Mouse (Mus musculus) heart, embryonic 11.5 days (tissue): Measurements from ENCODE around the gene Zfp784. TPM values are rescaled to one million over a fixed set of nuclear protein-coding genes. Genes with fewer than 3 reads are reported as not detected.
"Not testable (repeated sequence)": the region's sequence is repeated elsewhere in the genome, so short reads cannot be mapped to it uniquely, and the experiment has no call there.

Source experiments
- ATAC-seq: fragments of 200-750 bp; cut with Nextera tagmentation; replicated peaks from 2 replicates; pipeline ENCODE4 v1.8.0; 2017; ENCODE audit warnings: moderate library complexity; ENCODE audit not compliant: insufficient number of reproducible peaks, low FRiP score, low TSS enrichment
- H3K27ac ChIP-seq: fragments of 300-500 bp; sonication (generic); 2 replicates; pipeline ENCODE4 v1.5.1; 2014; ENCODE audit warnings: mild to moderate bottlenecking, low read depth, low read length
- H3K27me3 ChIP-seq: fragments of 300-500 bp; sonication (generic); 2 replicates; pipeline ENCODE4 v1.6.1; 2014; ENCODE audit warnings: mild to moderate bottlenecking, low read length, mixed read lengths; ENCODE audit not compliant: control insufficient read depth, insufficient read depth
- H3K36me3 ChIP-seq: fragments of 300-500 bp; sonication (generic); 2 replicates; pipeline ENCODE4 v1.6.1; 2014; ENCODE audit warnings: mild to moderate bottlenecking, low read length, moderate library complexity, mixed read lengths; ENCODE audit not compliant: control insufficient read depth, insufficient read depth
- H3K4me1 ChIP-seq: fragments of 300-500 bp; sonication (generic); 2 replicates; pipeline ENCODE4 v1.6.1; 2014; ENCODE audit warnings: low read length; ENCODE audit not compliant: control insufficient read depth, insufficient read depth
- H3K4me2 ChIP-seq: fragments of 300-500 bp; sonication (generic); 2 replicates; pipeline ENCODE4 v1.6.1; 2014; ENCODE audit warnings: mild to moderate bottlenecking, moderate library complexity
- H3K4me3 ChIP-seq: fragments of 300-500 bp; sonication (generic); 2 replicates; pipeline ENCODE4 v1.5.1; 2014; ENCODE audit warnings: low read depth, low read length
- H3K9ac ChIP-seq: fragments of 300-500 bp; sonication (generic); 2 replicates; pipeline ENCODE4 v1.6.1; 2014; ENCODE audit warnings: mild to moderate bottlenecking, low read depth, low read length, moderate library complexity
- H3K9me3 ChIP-seq: fragments of 300-500 bp; sonication (generic); replicated peaks from 2 replicates; pipeline ENCODE4 v1.6.1; 2016; ENCODE audit warnings: low read length; ENCODE audit not compliant: control insufficient read depth
- WGBS: fragments of 180-500 bp; shearing (Covaris S2); extraction: QIAGEN DNeasy Blood & Tissue Kit; methylation state at CpG from one replicate; pipeline ENCODE4 v1.1.7; 2014; ENCODE audit not compliant: insufficient replicate concordance; 5-methylcytosine and 5-hydroxymethylcytosine counted together
- polyA plus RNA-seq: library from polyadenylated mRNA; unstranded; fragments of >200 nt; fragmentation: Nextera tagmentation; extraction: Ambion mirVana; gene quantifications from 2 replicates; pipeline ENCODE4 v1.2.1, GENCODE M21; 2014

Gene Zfp784
- polyA plus RNA-seq, 1 experiment from 2014 or later = 3.4 TPM

DNA sequence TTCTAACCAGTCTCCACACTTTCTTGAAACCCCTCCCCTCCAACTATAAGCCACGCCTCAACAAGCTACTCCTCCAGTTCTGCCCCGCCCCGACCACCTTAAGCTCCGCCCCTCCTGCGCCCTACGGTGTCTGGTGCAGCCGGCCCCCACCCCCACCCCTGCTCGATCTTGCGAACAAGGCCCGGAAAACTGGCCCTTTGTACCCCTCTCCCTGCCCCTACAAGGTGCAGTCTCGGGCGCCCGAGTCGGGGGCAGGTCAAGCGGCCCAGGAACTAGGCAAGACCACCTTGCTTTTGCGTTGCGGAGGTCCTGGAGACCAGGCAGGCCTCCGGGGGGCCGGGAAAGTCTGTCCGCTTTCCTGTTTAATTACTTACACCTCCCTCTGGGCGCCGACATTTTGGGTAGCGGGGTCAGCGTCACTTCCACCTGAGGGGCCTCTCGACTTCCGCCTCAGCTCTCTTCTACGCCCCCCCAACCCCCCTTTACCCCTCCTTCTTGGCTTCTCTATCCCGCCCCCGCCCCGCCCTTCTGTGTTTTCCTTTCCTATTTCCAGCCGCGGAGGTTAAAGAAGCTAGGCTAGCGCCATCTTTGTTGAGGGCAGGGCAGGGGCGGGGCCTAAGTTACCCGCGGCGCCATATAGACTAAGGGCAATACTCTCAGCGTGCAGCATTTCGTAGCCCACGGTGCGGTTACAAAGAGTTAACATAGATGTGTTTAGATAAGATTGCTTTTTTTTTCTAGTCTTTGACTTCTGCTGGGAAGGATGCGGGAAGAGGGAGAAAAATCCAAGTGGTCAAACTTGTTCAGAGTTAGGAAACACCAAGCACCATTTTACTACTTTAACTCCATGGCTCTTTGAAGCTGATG, 23.8 kb downstream of the Zfp784 start, which contains the start of the genes Zfp524 and Fiz1:
TSS of gene Zfp524 (plus strand) at position 165 of the 867 bp plus-strand sequence.
TSS of gene Fiz1 (minus strand) at position 447 of the 867 bp plus-strand sequence.
- peak; percentile 81 for ATAC-seq
- Histone ChIP-seq H3K9me3 (no peaks in the 10 kb centered on the region), H3K27ac (peak within 1 kb of the TSS; percentile 99), H3K36me3 (peaks cover 26% of the 10 kb centered on the region), H3K27me3 (no peaks in the 10 kb centered on the region), H3K4me1 (0 out of 2 replicates have a peak, but pooled peaks cover 2% of the 10 kb centered on the region), H3K4me2 (peak within 1 kb of the TSS; percentile 78), H3K9ac (peak within 1 kb of the TSS; percentile 96), H3K4me3 (peak within 1 kb of the TSS; percentile 83)
- WGBS = 0% methylated on average over 42 of the region's 42 CpGs

DNA sequence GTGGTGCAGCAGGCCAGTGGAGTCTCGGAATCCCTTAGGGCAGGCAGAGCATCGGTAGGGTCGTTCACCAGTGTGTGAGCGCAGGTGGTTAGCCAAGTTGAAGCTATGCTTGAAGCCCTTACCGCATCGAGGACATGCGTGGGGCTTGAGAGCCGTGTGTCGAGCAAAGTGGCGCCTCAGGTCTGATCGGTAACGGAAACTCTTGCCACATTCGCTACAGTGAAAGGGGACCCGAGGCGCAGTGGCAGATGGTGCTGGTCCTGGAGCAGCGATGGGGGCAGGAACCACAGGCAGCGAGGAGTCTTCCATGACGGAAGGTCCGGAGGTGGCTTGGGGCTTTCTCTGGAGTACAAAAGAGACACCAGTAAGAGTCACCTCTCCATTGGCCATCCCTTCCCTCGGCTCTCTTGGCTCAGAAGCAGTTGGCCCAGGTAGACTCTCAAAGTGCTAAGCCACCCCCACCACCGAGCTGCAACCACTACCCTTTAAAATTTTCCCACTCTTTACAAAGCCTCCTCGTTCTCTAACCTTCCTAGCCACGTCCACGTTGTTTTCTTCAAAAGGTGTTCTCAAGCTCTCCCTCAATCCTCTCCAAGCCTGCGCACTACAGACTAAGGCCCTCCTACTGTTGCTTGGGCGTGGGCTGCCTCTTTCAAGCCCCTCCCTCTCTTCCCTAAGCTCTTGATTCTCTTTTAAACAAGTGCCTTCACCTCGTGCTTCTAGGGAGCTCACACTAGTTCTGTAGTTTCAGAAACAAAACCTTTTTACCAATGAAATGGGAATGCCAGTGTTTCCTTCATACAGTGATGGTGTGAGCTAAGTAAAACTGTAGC, 25.3 kb downstream of the Zfp784 start:
- ATAC-seq = no peak
- Histone ChIP-seq H3K9me3 (no peaks in the 10 kb centered on the region), H3K4me3 (no peak overlapping the region), H3K27me3 (no peaks in the 10 kb centered on the region), H3K36me3 (peaks cover 42% of the 10 kb centered on the region), H3K9ac (no peak overlapping the region), H3K4me1 (0 out of 2 replicates have a peak, but pooled peaks cover 2% of the 10 kb centered on the region), H3K27ac (no peak overlapping the region), H3K4me2 (no peak overlapping the region)
- 90% methylated on average over 27 of the region's 27 CpGs for WGBS

DNA sequence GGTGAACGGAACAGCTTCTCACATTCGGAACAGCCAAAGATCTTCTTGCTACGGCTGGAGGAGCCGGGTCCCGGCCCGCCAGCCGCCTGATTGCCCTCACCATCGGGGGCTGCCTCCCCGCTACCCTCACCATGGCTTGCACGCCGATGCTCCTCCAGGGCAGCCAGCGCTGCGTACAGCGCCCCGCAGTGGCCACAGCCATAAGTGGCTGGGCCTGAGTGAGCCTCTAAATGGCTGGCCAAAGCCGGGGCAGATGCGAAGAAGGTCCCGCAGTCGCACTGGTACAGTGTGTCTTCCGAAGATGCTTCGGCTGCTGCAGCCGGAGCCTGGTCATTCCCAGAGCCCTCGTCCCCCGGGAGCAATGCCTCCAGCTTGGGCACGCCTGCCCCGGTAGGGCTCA, 30.0 kb downstream of the Zfp784 start:
- no peak overlapping the region for H3K4me2 ChIP-seq
- 94% methylated on average over 26 of the region's 26 CpGs for WGBS
- no peaks in the 10 kb centered on the region for H3K27me3 ChIP-seq
- no peaks in the 10 kb centered on the region for H3K4me1 ChIP-seq
- no peak overlapping the region for H3K9ac ChIP-seq
- no peaks in the 10 kb centered on the region for H3K9me3 ChIP-seq
- peaks cover 57% of the 10 kb centered on the region for H3K36me3 ChIP-seq
- H3K27ac ChIP-seq = no peak overlapping the region
- no peak for ATAC-seq
- no peak overlapping the region for H3K4me3 ChIP-seq

DNA sequence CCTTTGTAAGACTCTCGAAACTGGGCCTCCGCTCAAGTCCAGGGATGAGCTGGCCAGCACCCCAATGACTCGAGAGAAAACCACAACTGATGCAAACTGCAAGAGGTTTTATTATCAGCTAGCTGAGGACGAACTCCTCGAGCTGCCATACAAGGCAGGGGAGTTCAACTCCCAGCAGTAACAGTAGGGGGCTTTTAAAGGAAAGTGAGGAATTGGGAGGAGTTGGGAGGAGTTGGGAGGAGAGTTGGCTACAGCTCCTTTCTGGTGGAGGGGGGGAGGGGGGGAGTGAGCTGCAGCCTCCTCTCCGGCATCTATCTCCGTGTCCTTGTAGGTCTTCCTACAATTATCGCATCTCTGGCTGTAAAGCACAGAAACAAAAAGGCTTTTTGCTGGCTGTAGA, 35.4 kb downstream of the Zfp784 start:
- peaks cover 15% of the 10 kb centered on the region for H3K36me3 ChIP-seq
- H3K4me2 ChIP-seq, H3K4me3 ChIP-seq, H3K27me3 ChIP-seq, H3K27ac ChIP-seq, H3K9ac ChIP-seq, H3K9me3 ChIP-seq, H3K4me1 ChIP-seq, ATAC-seq: not testable (repeated sequence)
- 69% methylated on average over 8 of the region's 8 CpGs for WGBS

DNA sequence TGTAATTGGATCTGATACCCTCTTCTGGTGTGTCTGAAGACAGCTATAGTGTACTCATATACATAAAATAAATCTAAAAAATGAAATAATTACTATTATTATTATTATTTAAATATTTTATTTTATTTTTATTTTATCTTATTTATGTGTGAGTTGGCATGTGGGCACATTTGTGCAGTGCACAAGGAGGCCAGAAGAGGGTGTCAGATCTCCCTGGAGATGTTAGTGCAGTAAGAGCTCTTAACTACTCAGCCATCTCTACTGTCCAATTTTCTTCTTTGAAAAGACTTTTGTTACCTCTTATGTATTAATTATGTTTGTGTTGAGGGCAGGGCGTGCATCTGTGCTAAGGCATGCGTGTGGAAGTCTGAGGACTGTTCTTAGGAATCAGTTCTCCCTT, 38.4 kb downstream of the Zfp784 start:
- WGBS = 73% methylated on average over 2 of the region's 2 CpGs
- ATAC-seq = no peak

DNA sequence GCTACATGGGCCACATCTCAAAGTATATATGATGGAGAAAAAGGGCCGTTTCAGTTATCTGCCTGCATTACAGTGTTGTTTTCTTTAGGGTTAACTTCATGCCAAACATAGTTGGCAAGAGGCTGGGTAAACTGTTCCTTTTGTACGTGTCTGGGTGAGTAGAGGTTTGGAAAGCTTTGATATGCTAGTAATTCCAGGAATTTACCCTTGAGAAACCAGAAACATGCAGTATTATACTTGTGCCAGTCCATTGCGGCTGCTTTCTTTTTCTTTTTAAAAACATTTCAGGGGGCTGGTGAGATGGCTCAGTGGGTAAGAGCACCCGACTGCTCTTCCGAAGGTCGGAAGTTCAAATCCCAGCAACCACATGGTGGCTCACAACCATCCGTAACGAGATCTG, 41.3 kb downstream of the Zfp784 start:
- 0 out of 2 replicates have a peak, but pooled peaks cover 3% of the 10 kb centered on the region for H3K9me3 ChIP-seq
- whole genome bisulfite sequencing = 56% methylated on average over 7 of the region's 8 CpGs
- peak overlapping the region; percentile 62 for H3K27ac ChIP-seq
- H3K4me1 ChIP-seq = peaks cover 16% of the 10 kb centered on the region
- no peak for ATAC-seq
- peak overlapping the region; percentile 67 for H3K4me2 ChIP-seq
- H3K4me3 ChIP-seq = peak overlapping the region; percentile 62; the same call in 1 of the 2 replicates
- H3K9ac ChIP-seq = no peak overlapping the region
- H3K27me3 ChIP-seq = peaks cover 29% of the 10 kb centered on the region
- H3K36me3 ChIP-seq = peaks cover 7% of the 10 kb centered on the region

More for the DNA sequence above, 38.4 kb downstream of the Zfp784 start:
- Histone ChIP-seq H3K4me2 (no peak overlapping the region), H3K4me1 (peaks cover 9% of the 10 kb centered on the region; the same call in 1 of the 2 replicates), H3K36me3 (no peaks in the 10 kb centered on the region), H3K4me3 (no peak overlapping the region), H3K27me3 (peaks cover 3% of the 10 kb centered on the region; the same call in 1 of the 2 replicates), H3K9me3 (no peaks in the 10 kb centered on the region), H3K27ac (no peak overlapping the region), H3K9ac (no peak overlapping the region)

DNA sequence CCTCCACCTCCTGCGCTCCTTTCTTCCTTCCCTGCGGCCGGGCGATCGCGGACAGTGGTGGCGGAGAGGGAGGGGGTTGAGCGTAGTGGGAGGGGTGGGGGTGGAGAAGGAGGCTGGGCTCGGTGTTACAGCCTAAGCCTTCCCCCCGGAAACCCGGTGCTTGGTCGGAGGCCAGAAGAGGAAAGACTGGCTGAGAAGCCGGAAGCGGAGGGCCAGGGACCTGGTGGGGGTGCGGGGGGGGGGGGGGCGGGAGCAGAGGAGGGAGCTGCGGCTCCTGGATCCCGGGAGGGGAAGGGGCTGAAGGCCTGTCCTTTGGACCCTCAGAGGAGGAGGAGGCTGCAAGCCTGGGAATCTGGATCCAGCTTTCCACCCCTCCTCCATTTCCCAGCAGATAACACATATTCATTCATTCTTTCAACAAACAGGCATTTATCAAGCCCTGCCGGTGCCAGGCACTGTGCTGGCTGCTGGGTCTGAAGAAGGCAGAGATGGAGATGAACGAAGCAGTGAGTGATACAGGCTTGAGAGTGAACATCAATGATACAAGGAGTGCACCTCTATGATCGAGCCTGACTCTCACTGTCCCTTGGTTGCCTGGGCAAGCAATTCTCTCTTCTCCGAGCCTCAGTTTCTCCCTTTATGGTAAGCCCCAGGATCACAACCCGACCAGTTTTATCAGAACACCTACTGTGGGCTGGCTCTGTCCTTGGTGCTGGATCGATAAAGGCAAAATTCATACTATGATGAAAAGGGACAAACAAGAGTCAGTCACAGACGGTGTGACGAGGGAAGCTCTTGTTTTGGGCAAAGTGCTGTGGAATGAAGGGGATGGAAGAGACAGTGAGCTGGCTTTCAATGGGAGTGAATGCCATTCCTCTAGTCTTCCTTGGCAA, 42.0 kb downstream of the Zfp784 start, which contains the start of gene Zfp579:
TSS of gene Zfp579 (minus strand) at position 156 of the 893 bp plus-strand sequence.
- H3K4me1 ChIP-seq = peaks cover 16% of the 10 kb centered on the region
- WGBS = 4% methylated on average over 14 of the region's 26 CpGs
- peaks cover 9% of the 10 kb centered on the region for H3K36me3 ChIP-seq
- H3K9me3 ChIP-seq = peaks cover 6% of the 10 kb centered on the region; the same call in 1 of the 2 replicates
- H3K4me3 ChIP-seq = peak within 1 kb of the TSS; percentile 62
- peak within 1 kb of the TSS; percentile 74 for H3K9ac ChIP-seq
- H3K4me2 ChIP-seq = peak within 1 kb of the TSS; percentile 67
- H3K27me3 ChIP-seq = peaks cover 29% of the 10 kb centered on the region
- peak; percentile 77 for ATAC-seq
- peak within 1 kb of the TSS; percentile 62 for H3K27ac ChIP-seq
